Mouse (Mus musculus) heart, postnatal 0 days (tissue): ENCODE measurements around the gene Fndc11.

Experiments
- CTCF ChIP-seq: IDR thresholded peaks from 2 replicates; pipeline ENCODE4 v1.5.1; 2016; ENCODE audit warnings: antibody characterized with exemption, control low read depth, low read depth
- EP300 ChIP-seq: IDR thresholded peaks from 2 replicates; pipeline ENCODE4 v1.6.1; 2016; ENCODE audit warnings: antibody characterized with exemption, low read depth

DNA sequence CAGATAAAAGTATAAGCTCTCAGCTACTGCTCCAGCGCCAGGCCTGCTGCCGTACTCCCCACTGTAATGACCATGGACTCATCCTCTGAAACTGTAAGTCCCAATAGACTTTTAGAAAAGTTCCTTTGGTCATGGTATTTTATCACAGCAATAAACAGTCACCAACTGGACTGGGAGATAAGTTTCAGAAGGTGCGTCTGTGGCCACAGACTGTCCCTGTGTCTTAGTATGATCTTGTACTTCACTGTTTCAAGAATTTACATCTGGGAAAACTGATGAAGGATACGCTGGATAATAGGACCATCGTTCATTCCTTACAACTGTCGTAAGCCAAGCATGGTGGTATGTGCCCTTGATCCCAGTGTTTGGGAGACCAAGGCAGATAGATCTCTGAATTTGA, 3.8 kb upstream of the Fndc11 start:
- TF ChIP-seq CTCF, result no peak
- no peak for TF ChIP-seq EP300
